Mouse (Mus musculus) ES-Bruce4 (cell line): ENCODE measurements around the gene Morc3. TPM values are rescaled to one million over a fixed set of nuclear protein-coding genes. Genes with fewer than 3 reads are reported as not detected.

Experiments used
- H3K27ac ChIP-seq: 2 replicates; pipeline ENCODE4 v1.5.1; 2012; ENCODE audit warnings: low read length, inconsistent platforms; ENCODE audit not compliant: insufficient read depth
- H3K27me3 ChIP-seq: 2 replicates; pipeline ENCODE4 v1.6.1; 2012; ENCODE audit warnings: mild to moderate bottlenecking, low read length, inconsistent platforms; ENCODE audit not compliant: control insufficient read depth, poor library complexity, insufficient read depth, severe bottlenecking
- H3K36me3 ChIP-seq: 2 replicates; pipeline ENCODE4 v1.6.1; 2012; ENCODE audit warnings: inconsistent platforms, mild to moderate bottlenecking, low read length, moderate library complexity; ENCODE audit not compliant: control insufficient read depth, poor library complexity, insufficient read depth, severe bottlenecking
- H3K4me1 ChIP-seq: one replicate; pipeline ENCODE4 v1.8.1; 2011; ENCODE audit warnings: low read length; ENCODE audit not compliant: control insufficient read depth, insufficient read depth
- H3K4me3 ChIP-seq: 2 replicates; pipeline ENCODE4 v1.5.1; 2011; ENCODE audit warnings: low read depth, mild to moderate bottlenecking, low read length
- H3K9ac ChIP-seq: 2 replicates; pipeline ENCODE4 v1.6.1; 2012; ENCODE audit warnings: low read depth, mild to moderate bottlenecking, inconsistent platforms; ENCODE audit not compliant: poor library complexity, severe bottlenecking
- H3K9me3 ChIP-seq: replicated peaks from 2 replicates; pipeline ENCODE4 v1.6.1; 2012; ENCODE audit warnings: mild to moderate bottlenecking, low read length, inconsistent platforms; ENCODE audit not compliant: control insufficient read depth, poor library complexity, insufficient read depth, severe bottlenecking
- CTCF ChIP-seq: IDR thresholded peaks from one replicate; pipeline ENCODE4 v1.8.1; 2011; ENCODE audit warnings: low read depth, low read length
- EP300 ChIP-seq: IDR thresholded peaks from 2 replicates; pipeline ENCODE4 v1.6.1; 2011; ENCODE audit warnings: low read depth, low read length; ENCODE audit not compliant: insufficient read depth
- POLR2A ChIP-seq: IDR thresholded peaks from one replicate; pipeline ENCODE4 v1.8.1; 2011; ENCODE audit warnings: low read length; ENCODE audit not compliant: insufficient read depth
- polyA plus RNA-seq: library from polyadenylated mRNA; stranded (reverse); fragments of >200 nt; gene quantifications from 2 replicates; pipeline ENCODE4 v1.2.4, GENCODE M21; 2011; ENCODE audit warnings: low read depth; ENCODE audit not compliant: missing spikeins, insufficient read depth, insufficient read length

Gene Morc3
- 152 TPM in 2 replicates for polyA plus RNA-seq

- Histone ChIP-seq H3K9me3 (no peaks in the 10 kb centered on the region), H3K4me3 (peak within 1 kb of the TSS; percentile 93), H3K9ac (peak within 1 kb of the TSS; percentile 91), H3K27me3 (no peaks in the 10 kb centered on the region), H3K4me1 (peaks cover 9% of the 10 kb centered on the region), H3K27ac (peak within 1 kb of the TSS; percentile 79), H3K36me3 (peaks cover 3% of the 10 kb centered on the region; the same call in 1 of the 2 replicates)
- TF ChIP-seq EP300 (peak; percentile 58; the same call in 1 of the 2 replicates), POLR2A (peak; percentile 80), CTCF (no peak)
Measured at GRCm38 (mm10) chr16:93831627-93832395, at the start of gene Morc3. TSS of gene Morc3 (plus strand) at chr16:93832121.

GRCm38 (mm10) chr16:93784175-93784574 is 47.7 kb upstream of the Morc3 start:
- H3K4me1 ChIP-seq: no peaks in the 10 kb centered on the region
- no peaks in the 10 kb centered on the region for H3K9me3 ChIP-seq
- H3K4me3 ChIP-seq: no peak overlapping the region
- H3K27me3 ChIP-seq: no peaks in the 10 kb centered on the region
- no peak for TF ChIP-seq POLR2A
- TF ChIP-seq CTCF: peak; percentile 31
- no peak overlapping the region for H3K9ac ChIP-seq
- no peaks in the 10 kb centered on the region for H3K36me3 ChIP-seq
- no peak overlapping the region for H3K27ac ChIP-seq

- H3K9ac ChIP-seq: no peak overlapping the region
- H3K27ac ChIP-seq: no peak overlapping the region
- H3K27me3 ChIP-seq: no peaks in the 10 kb centered on the region
- no peak overlapping the region for H3K4me3 ChIP-seq
- TF ChIP-seq EP300 (no peak), CTCF (peak; percentile 98), POLR2A (no peak)
- peaks cover under 1% of the 10 kb centered on the region for H3K4me1 ChIP-seq
- H3K9me3 ChIP-seq: no peaks in the 10 kb centered on the region
- no peaks in the 10 kb centered on the region for H3K36me3 ChIP-seq
Measured at GRCm38 (mm10) chr16:93785805-93786204, 46.1 kb upstream of the Morc3 start.

- Histone ChIP-seq H3K9ac (no peak overlapping the region), H3K27me3 (no peaks in the 10 kb centered on the region), H3K27ac (no peak overlapping the region), H3K4me1 (peaks cover 3% of the 10 kb centered on the region), H3K4me3 (no peak overlapping the region), H3K9me3 (no peaks in the 10 kb centered on the region), H3K36me3 (no peaks in the 10 kb centered on the region)
- no peak for TF ChIP-seq POLR2A
- no peak for TF ChIP-seq EP300
- TF ChIP-seq CTCF: no peak
Measured at GRCm38 (mm10) chr16:93788388-93788787, 43.5 kb upstream of the Morc3 start.

GRCm38 (mm10) chr16:93788881-93789280 is 43.0 kb upstream of the Morc3 start:
- Histone ChIP-seq H3K27me3 (no peaks in the 10 kb centered on the region), H3K36me3 (no peaks in the 10 kb centered on the region), H3K4me3 (no peak overlapping the region), H3K9me3 (no peaks in the 10 kb centered on the region), H3K4me1 (peaks cover 4% of the 10 kb centered on the region), H3K9ac (no peak overlapping the region), H3K27ac (no peak overlapping the region)
- no peak for TF ChIP-seq POLR2A

- H3K9ac ChIP-seq: no peak overlapping the region
- H3K27me3 ChIP-seq: no peaks in the 10 kb centered on the region
- peak overlapping the region; percentile 85 for H3K27ac ChIP-seq
- H3K4me3 ChIP-seq: no peak overlapping the region
- H3K9me3 ChIP-seq: no peaks in the 10 kb centered on the region
- peak; percentile 60; the same call in 1 of the 2 replicates for TF ChIP-seq EP300
- TF ChIP-seq CTCF: no peak
- H3K36me3 ChIP-seq: no peaks in the 10 kb centered on the region
- peaks cover 6% of the 10 kb centered on the region for H3K4me1 ChIP-seq
Measured at GRCm38 (mm10) chr16:93789971-93790755, 41.8 kb upstream of the Morc3 start.
